Mouse (Mus musculus) kidney, embryonic 15.5 days (tissue): ENCODE measurements around the gene Olfr376. TPM values are rescaled to one million over a fixed set of nuclear protein-coding genes. Genes with fewer than 3 reads are reported as not detected.

Experiments used
- polyA plus RNA-seq: library from polyadenylated mRNA; unstranded; fragments of >200 nt; fragmentation: Nextera tagmentation; extraction: Ambion mirVana; gene quantifications from 2 replicates; pipeline ENCODE4 v1.2.1, GENCODE M21; 2015

The Olfr376 gene
- polyA plus RNA-seq, 1 experiment from 2014 or later: not detected

Other genes starting within 250 kb of the Olfr376 start
- gene Haspin, start 233.0 kb upstream of the Olfr376 start, polyA plus RNA-seq: 17.5 and 18.9 TPM in 2 replicates
- 0.47 and 0.50 TPM in 2 replicates for gene P2rx5, start 210.8 kb upstream of the Olfr376 start, polyA plus RNA-seq
- 121 and 131 TPM in 2 replicates for gene Emc6, start 194.2 kb upstream of the Olfr376 start, polyA plus RNA-seq
- gene Tax1bp3, start 194.2 kb upstream of the Olfr376 start, polyA plus RNA-seq: 202 and 204 TPM in 2 replicates
- gene Ctns, start 172.2 kb upstream of the Olfr376 start, polyA plus RNA-seq: 17.7 and 18.2 TPM in 2 replicates
- gene Shpk, start 171.8 kb upstream of the Olfr376 start, polyA plus RNA-seq: 1.5 and 1.7 TPM in 2 replicates
- gene Trpv1, start 137.0 kb upstream of the Olfr376 start, polyA plus RNA-seq: 0.12 TPM in 1 of 2 replicates, not detected in the other
- 0.18 and 0.22 TPM in 2 replicates for gene Trpv3, start 103.9 kb upstream of the Olfr376 start, polyA plus RNA-seq
- 17.1 and 17.2 TPM in 2 replicates for gene Aspa, start 41.6 kb upstream of the Olfr376 start, polyA plus RNA-seq
- not detected in 2 replicates for gene Gm49340, start 41.5 kb upstream of the Olfr376 start, polyA plus RNA-seq
- 0.32 and 0.33 TPM in 2 replicates for gene Spata22, start 41.5 kb upstream of the Olfr376 start, polyA plus RNA-seq
- not detected in 2 replicates for gene Olfr20, start 20.5 kb upstream of the Olfr376 start, polyA plus RNA-seq
- gene Olfr1, start 28.4 kb downstream of the Olfr376 start, polyA plus RNA-seq: not detected in 2 replicates
- not detected in 2 replicates for gene Olfr378, start 57.2 kb downstream of the Olfr376 start, polyA plus RNA-seq
- gene Olfr380, start 86.3 kb downstream of the Olfr376 start, polyA plus RNA-seq: not detected in 2 replicates
- gene Olfr381, start 120.4 kb downstream of the Olfr376 start, polyA plus RNA-seq: not detected in 2 replicates
- gene Olfr382, start 146.0 kb downstream of the Olfr376 start, polyA plus RNA-seq: not detected in 2 replicates
- gene Olfr385, start 221.8 kb downstream of the Olfr376 start, polyA plus RNA-seq: not detected in 2 replicates
- gene Olfr384, start 227.3 kb downstream of the Olfr376 start, polyA plus RNA-seq: not detected in 2 replicates